Mouse (Mus musculus) spleen, adult 12 weeks (tissue): ENCODE data around the gene Kank1.

Source experiments
- DNase-seq: peaks from one replicate; pipeline ENCODE4 v3.0.0; 2022; ENCODE audit warnings: low spot score

Gene Kank1

DNA sequence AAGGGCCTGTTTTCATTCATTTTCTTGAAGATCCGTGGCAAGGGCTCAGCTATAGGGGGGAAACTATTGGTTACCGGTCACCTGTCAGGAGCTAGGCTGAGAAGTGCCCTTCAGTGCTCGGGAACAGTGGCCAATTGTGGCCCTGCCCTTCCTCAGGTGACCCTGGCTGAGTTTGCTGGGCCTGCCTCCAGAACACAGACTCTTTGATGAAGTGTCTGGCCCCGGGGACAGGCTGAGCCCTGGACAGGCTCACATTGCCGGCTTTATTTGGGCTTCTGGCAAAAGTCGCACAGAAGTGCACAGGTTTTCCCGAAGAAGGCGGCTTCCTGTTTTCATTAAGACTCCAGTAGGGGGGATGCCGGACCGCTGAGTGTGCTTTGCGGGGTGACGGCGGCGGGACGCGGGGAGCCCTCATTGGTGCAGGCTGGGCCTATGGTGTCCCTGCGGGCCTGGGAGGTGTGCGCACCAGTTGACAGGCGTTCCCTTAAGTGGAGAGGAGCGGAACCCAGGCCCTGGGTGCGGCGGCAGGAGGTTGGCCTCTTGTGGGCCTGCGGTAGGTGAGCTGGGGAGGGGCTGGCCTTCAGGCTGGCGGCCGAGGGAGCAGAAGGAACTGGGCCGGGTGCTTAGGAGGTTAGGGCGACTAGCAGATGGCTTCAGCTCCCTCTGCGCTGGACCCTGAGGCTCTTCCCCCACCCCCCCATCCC lies 169.9 kb downstream of the Kank1 start:
- no peak for DNase-seq

DNA sequence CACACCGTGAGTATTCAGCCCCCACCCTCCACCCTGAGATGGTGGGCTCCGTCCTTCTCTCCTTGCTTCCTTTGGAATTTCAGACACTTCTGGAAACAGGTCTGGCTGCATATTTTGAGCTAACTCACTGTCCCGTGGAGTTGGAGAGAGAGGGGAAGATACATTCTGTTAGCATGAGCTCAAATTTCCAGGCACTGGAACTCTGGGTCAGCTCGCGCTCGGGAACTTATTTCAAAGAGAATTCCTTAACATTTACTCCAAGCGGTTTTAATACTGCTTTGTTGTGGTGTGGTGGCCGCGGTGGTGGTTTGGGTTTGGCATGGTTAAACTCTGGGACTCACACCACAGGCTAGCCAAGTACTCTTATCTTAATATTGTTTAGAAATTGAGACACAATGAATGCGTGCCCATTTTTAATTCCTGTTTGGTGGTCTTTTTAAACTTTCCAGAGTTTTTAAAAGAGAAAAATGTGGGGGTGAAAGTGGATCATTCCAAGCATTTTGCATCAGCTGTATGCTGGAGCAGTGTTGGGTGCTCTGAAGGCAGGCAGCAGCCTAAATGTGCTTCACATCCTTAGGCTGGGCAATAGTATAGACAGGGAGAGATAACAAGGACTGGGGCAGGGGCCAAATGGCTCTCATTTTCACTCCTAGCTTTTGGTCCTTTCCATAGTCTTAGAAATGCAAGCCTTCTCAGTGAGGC lies 170.6 kb downstream of the Kank1 start:
- DNase-seq: no peak

DNA sequence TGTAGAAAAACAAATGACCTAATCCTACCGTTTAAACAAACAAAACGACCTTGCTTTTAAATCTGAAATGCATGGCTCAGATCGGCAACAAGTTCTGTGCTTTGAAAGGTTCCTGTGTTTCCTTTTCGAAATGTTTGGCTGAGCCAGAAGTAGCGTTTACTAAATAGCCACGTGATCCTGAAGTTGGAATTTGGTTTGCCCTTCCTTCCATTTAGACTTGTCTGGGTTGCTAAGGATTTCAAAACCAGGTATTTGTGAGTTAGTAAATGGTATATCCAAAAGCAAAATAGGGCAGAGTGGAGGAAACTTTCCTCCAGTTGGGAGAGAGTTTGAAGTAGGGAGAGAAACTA lies 171.1 kb downstream of the Kank1 start:
- DNase-seq: no peak

DNA sequence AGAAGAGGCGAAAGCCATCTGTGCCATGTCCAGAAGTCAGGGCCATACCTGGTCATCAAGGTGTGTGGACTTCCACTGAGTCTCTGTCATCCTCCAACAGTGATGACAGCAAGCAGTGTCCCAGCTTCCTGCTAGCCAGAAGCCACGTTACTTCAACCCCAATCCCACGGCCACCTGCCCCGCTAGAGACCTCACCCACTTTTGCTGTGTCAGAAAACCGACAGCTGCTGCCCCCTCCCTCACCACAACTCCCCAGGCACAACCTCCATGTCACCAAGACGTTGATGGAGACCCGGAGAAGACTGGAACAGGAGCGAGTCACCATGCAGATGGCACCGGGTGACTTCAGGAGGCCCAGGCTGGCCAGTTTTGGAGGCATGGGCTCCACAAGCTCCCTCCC lies 172.5 kb downstream of the Kank1 start:
- DNase-seq: no peak

DNA sequence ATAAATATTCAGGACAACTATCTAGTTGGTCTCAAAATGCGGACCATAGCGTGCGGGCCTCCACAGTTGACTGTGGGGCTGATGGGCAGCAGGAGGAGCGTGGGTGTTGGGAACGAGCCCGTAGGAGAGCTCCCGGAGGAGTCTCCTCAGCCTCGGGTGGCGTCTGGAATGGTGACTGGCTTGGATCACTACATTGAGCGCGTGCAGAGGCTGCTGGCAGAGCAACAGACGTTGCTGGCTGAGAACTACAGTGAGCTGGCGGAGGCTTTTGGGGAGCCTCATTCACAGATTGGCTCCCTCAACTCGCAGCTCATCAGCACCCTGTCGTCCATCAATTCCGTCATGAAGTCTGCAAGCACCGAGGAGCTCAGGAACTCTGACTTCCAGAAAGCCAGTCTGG lies 174.6 kb downstream of the Kank1 start:
- DNase-seq: no peak

DNA sequence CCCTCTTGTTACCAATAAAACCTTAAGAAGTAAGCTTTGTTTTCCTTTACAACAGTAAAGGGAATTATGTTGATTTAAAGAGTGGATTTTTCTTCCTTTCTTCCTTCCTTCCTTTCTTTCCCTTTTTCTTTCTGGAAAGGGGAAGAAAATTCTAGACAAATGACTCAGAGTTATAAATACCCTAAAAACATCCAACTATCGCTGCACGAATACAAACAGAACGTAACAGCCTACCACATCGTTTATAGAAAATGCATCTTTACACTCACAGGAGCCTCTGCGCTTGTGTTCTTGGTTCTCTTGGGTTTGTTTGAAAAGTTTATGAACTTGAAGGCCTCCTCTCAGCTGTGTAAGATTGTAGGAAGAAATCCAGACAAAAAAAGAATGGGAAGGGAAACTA lies 178.7 kb downstream of the Kank1 start:
- no peak for DNase-seq

DNA sequence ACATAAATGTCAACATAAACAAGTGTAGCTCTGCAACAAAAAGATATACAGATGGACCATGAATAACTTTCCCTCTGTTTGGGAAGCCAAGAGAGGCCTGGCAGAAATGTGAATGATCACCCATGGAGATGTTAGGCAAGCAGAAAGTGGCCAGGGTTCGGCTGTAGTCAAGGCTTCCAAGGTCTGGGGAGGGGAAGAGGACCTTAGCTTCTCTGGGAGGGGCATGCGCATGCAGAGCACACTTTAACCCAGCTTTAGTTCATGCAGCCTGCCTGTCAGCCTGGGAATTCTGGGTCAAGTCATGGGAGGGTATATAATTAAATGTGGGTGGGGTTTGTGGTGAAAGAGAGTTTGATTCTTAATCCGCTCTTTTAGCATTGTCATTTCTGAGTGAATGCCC lies 180.9 kb downstream of the Kank1 start:
- DNase-seq: no peak

DNA sequence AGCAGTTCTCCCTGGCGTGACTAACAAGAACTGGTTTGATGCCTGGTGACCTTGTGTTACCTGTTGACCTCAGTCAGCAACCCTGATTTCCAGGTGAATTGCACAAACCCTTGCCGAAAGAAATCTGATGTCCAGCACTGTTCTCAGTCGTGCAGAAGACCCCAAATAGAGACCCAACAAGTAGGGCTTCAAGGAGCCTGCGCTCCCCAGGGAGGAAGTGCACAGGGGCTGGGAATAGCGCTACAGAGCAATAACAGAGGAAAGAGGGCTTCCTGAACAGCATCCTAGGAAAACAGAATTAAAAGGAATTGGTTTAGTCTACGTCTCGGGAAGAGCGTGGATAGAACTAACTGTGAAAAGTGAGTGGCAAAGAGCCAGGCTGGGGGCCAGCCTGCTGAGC lies 183.2 kb downstream of the Kank1 start:
- no peak for DNase-seq

DNA sequence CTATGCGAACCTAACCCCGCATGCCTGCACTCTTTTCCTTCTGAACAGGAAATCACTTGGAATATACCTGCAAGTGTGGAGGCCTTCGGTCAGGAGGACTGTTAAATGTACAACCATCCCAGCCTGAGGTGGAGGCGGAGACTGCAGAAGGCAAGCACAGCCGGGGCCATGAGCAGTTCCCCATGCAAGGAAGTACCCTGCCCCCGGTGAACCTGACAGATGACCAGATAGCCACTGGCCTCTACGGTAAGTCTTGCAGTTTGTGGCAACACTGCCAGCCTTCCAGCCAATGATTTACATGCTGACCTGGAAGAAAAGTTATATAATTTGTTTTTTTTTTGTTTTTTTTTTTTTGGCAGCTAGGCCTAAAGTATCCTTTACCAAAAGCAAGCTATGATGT lies 185.3 kb downstream of the Kank1 start:
- DNase-seq: no peak

DNA sequence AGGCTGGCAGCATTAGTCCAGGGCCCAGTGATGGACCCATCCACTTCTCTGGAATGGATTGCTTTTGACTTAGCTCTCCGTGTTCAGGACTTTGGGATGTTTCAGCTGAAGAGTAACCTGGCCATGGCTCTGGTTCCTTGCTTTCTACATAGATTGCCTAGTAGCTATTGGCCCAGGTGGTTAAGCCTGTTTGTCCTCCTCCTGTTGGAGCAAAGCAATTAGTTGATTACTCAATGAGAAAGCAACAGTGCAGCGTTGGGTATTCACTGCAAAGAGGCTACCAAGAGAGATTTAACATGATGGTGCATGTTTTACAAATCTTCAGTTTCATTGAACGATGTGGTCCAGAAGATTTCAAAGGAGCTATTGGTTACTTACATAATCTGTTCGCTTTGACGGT lies 186.6 kb downstream of the Kank1 start:
- DNase-seq: no peak

DNA sequence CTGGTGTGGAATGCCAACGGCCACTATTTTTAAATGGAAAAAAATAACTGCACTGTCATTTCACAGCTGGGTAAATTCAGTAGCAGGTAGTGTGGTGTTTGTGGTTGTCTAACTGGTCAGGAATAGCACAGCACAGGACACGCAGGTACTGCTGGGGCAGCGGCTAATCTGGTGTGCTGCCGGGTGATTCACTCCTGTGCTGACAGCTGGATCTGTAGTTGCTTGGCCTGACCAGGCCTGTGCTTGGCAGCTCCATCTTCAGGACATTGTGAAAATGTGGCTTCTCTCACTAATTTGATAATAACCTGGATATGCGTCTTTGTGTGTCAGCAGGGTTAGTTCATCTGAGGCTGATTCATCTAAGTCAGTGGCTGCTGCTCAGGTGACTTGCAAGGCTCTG lies 189.7 kb downstream of the Kank1 start:
- no peak for DNase-seq

DNA sequence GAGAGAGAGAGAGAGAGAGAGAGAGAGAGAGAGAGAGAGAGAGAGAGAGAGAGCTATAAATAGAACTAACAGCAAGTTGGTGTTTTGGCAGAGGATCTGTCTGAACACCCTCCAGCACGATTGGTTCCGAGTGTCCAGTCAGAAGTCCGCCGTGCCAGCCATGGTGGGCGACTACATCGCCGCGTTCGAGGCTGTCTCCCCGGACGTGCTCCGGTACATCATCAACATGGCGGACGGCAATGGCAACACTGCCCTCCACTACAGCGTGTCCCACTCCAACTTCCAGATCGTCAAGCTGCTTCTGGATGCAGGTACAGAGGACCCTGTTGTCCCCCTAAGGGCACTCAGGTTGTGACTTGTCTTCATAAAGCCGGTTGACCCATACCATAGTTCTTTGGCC lies 191.1 kb downstream of the Kank1 start:
- no peak for DNase-seq

DNA sequence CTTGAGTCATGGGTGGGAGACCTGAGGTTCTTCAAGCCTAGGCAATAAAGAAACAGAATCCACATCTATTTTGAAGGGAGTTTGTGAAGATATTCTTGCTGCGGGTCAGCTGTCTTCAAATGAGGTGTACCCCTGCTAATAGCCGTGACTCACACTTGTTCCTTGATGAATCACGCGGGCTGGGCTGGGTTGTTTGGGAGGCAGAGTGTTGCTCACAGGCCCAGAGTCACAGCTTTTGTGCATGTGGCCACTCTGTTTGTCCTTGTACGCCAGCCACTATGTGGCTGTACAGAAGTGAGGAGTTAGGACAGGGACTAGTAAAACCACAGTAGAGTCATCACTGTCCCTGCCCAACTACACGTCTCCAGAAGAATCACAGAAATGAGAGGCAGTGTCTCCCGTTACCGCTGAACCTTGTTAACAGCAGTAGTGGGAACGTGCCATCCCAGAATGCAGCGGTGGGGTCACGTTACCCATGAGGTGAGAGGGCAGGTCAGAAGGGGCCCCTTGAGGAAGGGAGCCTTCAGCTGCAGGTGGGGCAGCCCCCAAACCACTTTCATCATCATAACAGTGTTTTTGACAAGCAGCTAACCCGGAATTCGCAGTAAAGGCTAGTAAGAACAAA lies 191.7 kb downstream of the Kank1 start:
- DNase-seq: no peak

DNA sequence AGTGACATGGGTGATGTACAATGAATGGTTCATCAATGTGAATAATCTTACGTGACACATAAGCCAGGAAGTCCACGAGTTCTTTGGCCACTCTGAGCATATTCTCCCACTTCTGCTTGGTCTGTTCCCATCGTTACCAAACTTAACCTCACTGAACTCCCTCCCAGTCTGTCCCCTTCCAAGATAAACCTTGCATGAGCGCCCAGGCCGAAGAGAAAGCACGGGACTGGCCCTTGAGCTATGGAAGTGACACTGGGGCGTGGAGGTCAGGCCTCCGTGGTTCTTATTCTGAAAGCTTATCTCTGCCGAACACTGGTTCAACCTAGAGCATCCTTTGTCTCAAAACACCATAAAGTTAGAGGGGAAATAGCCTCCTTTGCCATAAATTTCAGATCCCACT lies 194.7 kb downstream of the Kank1 start:
- no peak for DNase-seq

DNA sequence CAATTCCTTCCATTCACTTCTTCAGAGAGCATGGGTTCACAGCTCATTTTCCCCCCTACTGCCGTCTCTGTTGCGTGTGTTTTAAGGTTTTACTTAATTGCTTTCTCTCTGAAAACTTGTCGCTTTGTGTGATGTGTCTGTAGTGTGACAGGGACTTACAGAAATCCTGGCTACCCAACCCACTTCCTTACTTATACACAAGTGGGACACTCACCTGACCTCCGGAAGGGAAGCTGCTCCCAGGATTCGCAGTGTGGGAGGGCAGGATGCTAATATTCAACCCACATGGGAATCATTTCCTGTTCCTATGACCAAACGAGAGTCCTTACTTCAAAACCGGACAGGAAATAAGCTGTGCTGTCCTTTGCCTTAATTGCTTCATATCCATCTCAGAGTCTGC lies 195.1 kb downstream of the Kank1 start:
- no peak for DNase-seq

DNA sequence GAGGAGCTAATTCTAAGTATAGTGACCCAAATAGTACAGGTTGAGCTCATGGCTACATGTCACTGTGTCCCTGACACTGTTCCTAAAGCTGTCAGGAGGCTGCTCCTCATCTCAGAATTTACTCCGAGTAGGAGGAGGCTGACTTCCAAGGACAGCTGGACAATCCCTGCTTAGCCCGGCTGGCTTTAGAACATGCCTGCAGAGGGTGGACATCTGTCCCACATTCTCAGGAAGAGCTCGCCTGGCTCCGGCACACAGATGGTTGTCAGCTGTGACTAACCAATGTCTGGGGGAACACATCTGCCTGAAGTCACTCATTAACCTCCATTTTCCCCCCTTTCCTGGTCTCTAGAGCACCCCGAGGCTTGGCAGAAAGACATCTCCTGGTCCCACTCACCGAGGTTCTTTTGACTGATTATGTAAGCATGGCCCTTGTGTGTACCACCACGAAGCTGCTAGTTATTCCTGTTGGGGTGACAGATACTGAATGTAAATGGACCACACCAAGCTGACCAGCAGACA lies 196.5 kb downstream of the Kank1 start:
- DNase-seq: no peak

DNA sequence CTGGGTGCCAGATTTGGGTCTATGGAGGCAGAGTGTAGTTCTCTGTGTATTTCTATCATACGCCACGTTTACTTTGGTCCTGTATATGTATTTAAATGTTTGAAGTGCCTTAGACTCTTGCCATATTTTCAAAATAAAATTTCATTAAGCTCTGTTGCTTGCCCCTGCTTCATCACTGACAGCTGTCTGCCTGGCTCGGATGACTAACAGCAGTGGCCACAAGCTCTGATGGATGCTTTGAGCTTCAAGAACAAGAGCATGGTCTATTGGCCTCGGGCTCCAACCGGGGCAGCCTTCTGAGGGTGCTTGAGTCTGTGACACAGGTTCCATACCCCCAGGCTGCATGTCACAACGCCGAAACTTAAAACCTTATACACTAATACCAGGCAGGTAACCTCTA lies 197.6 kb downstream of the Kank1 start:
- DNase-seq: no peak

DNA sequence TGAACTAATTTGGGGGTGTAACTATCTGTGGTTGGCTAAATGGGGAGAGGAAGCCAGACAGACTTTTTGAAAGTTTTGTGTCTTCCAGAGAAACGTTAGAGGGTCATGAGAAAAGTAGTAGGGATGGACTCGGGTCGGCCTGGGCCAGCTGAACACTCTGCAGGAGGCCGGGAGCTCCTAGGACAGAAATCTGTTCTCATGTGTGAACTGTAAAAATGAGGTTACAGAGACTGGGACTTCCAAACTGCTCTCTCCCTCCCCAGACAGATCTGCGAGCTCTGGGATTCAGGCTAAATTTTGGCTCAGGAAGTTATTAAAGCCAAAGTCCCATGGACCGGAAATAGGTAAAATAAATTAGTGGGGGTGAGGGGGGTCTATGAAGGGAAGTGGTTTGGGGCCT lies 198.0 kb downstream of the Kank1 start:
- DNase-seq: no peak

DNA sequence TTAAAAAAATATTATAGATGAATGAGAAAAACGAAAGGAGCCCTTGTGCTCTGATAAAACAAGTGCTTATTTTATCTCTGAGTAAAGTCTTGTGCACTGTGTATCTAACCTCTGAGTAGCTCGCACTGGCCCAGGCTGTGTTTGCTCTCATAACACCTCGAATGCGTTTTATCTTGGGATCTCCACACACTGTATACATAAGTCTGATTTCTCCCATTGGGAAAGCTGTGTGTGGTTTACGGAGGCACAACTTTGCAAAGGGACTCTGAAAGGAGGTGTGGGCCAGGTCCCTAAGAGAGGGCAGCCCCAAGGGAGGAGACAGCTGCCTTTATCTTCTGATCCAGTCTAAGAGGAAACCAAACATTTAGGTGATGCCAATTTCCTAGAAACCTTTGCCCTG lies 198.6 kb downstream of the Kank1 start:
- no peak for DNase-seq

DNA sequence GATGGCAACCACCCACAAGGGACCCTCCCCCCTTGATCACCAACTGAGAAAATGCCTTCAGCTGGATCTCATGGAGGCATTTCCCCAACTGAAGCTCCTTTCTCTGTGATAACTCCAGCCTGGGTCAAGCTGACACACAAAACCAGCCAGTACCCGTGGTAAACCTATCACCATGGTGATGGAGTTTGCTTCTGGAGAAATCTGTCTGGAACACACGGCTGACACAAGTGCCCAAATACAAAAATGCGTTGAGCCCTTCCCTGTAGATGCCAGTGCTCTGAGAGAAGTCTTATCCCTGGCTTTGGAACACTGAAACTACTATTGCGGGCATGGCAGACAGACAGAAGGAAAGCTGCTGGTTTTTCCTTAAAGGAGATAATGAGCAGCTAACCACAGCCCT lies 199.4 kb downstream of the Kank1 start:
- DNase-seq: no peak

DNA sequence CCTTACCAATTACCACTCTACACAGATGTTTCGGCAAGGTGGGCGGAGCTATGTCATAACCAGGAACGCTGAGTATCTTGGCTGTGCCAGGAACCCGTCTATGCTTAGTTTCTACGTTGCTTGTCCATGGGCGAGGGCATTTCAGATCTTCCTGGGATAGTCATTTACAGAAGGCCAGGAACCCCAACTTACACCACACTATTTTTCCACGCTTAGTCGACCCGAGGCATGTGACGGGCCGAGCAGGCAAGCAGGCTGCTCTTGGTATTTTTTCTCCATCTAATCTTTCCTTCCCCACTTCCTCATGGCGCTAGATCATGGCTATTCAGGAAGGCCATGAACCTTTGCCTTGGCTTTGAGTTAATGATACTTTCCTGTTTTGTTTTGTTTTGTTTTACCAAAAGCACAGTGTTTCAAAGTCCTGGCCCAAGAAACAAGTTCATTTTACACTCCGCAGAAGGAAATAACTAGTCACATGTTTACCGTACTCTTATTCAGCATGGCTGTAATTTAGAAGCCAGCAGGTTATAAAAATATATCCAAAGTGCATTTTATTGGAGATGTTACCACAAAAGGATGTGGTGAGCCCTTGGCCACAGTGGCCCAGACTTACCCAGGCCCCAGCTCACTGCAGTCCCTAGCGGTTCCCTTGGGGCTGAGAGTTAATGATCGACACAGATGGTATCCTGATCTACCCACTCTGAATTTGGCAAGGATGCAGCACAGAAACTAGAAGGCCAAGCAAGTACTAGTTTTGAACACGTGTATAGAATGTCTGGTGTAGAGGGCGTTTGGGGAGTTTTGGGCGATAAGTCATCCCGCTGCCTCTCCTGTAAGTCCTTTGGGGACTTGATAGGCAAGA lies 200.2 kb downstream of the Kank1 start:
- no peak for DNase-seq

DNA sequence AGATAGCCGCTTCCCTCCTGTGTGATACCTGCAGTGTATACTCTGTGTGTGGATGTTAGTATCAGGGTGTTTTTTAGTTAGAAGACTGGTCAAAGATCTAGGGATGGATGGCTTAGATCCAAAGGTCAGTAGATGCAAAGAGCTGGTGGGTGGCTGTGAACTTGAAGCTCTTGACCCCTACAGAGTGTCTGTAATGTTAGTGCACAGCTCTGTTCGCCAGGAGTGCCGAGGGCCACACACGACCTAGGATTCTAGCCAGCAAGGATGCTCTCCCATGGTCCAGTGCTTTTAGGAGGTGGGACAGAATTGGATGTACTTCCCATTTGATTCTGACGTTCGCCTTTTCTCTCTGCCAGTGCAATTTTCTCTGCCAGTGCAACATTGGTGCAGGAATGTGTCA lies 201.5 kb downstream of the Kank1 start:
- DNase-seq: no peak

DNA sequence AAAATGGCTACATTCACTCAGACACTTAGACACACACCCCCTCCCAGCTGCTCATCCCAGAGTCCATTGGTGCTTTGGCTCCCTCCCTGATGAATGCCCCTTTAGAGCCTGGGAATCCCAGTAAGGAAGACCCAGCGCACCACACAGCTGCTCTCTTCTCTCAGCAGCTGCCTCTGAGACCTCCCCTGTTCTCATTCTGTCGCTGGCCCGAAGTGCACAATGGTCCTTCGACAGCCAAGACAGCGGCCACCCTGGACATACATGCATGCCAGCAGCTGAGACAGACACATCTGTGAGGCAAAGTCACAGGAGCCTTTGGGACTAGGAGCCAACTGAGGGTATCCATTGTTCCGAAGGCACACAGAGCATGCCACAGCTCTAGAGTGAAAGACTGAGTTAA lies 203.0 kb downstream of the Kank1 start:
- no peak for DNase-seq
